Mouse (Mus musculus) lung, postnatal 14 days (tissue): Measurements from ENCODE around the gene Sec1.
A peak's percentile ranks its signal among the peaks of the same experiment; 100 is the strongest.

Experiments used
- DNase-seq: peaks from one replicate; pipeline ENCODE4 v3.0.0; 2021

The Sec1 gene

GRCm38 (mm10) chr7:45704046-45704559, 9.9 kb upstream of the Sec1 start:
- DNase-seq, result no peak

GRCm38 (mm10) chr7:45703521-45704033, 9.4 kb upstream of the Sec1 start:
- DNase-seq, result no peak

DNA sequence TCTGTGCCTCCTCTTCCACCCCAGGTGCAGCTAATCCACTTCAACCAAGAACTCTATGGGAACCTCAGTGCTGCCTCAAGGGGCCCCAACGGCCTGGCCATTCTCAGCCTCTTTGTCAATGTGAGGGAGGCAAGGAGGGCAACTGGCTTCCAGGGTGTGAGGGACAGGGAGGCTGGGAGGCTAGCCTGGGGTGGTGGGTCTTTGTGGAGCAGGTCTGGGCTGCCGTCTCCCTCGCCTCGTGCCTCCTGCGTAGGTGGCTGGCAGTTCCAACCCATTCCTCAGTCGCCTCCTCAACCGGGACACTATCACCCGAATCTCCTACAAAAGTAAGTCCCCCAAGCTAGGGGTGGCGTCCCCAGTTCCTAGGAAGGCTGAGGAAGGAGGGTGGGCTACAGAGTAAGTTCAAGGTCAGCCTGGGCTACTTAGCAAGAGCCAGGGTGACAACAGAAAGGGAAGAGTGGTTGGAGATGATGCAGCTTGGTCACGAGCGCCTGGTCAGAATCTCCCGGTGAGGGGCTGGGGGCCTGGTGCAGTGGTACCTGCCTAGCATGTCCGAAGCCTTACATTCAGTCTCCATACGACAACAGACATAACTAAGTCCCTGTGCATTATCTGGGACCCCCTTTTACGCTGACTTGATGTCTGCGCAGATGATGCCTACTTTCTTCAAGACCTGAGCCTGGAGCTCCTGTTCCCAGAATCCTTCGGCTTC, 8.8 kb upstream of the Sec1 start:
- DNase-seq, result no peak

DNA sequence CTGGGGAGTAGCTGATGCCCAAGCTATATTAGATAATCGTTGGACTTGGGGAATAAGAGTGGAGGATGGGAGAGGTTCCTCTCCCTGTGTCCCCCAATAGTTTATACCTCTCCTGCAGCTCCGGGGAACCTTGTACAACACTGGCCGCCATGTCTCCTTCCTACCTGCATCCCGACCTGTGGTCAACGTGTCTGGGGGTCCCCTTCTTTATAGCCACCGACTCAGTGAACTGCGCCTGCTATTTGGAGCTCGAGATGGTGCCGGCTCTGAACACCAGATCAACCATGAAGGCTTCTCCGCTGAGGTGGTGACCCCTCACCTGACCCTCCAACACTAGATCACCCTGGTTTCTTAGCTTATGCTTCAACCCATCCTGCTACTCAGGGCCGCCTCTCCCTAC, 8.1 kb upstream of the Sec1 start:
- no peak for DNase-seq

DNA sequence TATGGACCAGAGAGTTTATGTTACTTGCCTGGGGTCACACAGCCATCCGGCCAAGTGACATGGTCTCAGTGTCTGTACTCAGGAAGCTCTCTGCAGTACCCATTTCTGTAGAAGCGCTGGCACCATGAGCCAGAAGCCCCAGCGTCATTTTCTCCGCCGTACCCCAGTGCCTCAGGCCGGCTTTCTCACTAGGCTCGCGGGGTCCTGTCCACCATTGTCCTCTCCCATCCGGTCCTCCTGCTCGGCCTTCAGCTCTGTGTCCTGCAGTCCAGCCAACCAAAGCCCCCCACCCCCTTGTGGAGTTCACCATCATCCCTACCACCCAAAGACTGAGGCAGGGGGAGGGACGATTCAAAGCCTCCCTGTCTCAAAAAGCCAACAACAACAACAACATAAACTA, 7.4 kb upstream of the Sec1 start:
- DNase-seq, result no peak

- no peak for DNase-seq
Measured at GRCm38 (mm10) chr7:45701072-45701471, 6.9 kb upstream of the Sec1 start.

DNA sequence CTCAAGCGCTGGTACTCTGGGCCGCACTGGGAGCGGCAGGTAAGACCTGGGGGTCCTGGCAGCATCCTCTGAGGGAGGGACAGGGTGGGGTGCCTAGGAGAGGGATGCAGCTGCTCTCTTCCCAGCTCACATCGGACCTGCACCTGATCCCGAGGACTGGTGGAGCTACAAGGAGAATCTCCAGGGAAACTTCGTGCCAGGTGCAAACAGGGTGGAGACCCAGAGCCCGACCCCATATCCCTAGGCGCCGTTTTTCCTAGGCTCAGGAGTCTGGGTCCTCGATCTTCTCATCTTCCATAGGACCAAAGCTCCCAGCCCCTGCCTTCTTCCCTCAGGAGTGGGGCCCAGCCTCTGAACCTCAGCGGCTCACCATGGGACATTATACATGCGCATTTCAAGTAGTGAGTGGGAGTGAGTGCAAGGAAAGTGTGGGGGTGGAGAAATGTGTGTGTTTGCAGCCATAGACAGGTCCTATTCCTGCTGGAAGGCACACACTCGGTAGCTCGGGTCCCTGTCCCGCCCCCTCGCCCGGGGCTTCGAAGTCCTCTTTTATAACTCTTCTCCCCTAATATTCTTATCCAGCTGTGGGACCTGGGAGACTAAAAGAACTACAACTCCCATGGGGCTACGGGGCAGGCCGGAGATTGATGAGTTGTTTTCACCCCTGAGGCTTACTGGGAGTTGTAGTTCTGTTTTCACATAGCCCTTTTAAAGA, 6.3 kb upstream of the Sec1 start:
- DNase-seq, result peak; percentile 80

DNA sequence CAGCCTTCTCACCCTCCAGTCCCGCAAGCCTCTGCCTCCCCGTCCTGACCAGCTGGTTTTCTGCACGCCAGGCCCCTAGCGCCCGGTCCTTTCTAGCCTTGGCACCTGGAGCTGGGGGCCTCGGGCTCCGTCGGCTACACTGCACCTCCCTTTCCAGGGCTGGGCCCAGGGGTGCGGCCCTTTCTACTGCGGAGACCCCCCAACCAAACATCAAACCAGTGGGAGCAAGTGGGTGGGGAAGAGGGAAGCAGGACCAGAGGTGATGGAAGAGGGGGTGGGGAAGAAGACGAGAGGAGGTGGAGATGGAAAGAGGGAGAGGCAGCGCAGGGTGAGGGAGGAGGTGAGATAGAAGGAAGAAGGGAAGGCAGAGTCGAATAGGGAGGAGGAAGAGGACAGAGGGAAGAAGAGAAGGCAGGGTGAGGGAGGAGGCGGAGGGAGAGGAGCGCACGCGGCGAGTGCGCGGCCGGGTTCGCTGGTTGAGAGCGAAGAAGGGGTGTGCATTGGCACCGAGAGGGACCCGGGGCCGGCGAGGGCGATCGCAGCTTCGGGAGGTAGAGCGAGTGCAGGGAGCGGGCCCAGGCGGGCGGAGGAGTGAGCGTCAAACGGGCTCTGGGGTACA, 5.4 kb upstream of the Sec1 start, which contains the start of gene Car11:
Car11 (plus strand) TSS at position 321 of the 619 bp plus-strand sequence.
- no peak for DNase-seq

DNA sequence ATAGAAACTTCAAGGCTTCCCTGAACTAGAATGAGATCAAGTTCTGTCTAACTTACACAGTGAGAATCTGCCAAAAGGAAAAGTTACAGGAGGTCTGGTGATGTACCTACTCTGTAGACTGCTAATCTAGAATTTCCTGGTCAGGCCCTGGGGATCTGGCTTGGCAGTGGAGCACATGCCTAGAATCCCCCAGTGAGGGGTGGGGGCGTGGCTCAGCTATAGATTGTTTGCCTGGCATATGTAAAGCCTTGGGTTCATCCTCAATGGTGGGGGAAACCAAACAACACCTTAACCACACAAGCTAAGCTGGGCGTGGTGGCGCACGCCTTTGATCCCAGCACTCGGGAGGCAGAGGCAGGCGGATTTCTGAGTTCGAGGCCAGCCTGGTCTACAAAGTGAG, 3.7 kb upstream of the Sec1 start:
- DNase-seq, result no peak

DNA sequence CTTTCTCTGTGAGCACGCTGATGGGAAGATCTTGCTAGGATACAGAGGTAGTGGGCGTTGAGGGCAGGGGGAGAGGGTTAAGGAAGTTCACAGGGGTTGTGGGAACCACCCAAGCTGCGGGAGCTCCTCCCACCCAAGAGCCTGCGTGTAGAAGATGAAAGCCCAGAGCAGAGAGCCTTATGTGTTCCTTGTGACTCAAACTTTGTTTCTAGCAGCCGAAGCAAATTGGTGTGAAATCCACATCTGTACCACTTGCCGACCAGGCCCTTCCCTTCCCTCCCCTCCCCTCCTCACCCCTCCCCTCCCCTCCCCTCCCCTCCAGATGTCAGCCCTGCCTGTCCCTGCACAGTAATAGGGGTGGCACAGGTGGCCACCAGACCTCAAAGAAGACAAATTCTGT, 896 bp upstream of the Sec1 start:
- DNase-seq, result no peak

DNA sequence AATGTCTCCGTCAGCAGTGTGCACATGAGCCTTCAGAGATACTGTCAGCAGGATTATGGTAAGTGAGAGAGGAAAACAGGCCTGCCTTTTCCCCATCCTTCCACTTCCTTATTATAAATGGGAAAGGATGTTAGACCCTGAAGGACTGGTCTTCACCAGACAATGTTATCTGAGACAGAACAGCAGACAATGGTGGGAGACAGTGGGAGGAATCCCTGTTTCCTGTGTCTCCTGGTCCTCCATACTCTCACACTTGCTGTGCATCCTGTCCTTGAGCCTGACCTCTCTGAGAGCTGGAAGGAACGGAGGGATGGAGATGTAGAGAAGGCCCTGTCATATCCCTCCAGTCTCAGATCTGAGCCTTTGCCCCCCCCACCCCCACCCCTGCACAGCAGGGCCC, 1.8 kb downstream of the Sec1 start:
- no peak for DNase-seq

- DNase-seq, result no peak
Measured at GRCm38 (mm10) chr7:45689800-45690199, 4.4 kb downstream of the Sec1 start.

- DNase-seq, result no peak
Measured at GRCm38 (mm10) chr7:45689099-45689498, 5.1 kb downstream of the Sec1 start.

DNA sequence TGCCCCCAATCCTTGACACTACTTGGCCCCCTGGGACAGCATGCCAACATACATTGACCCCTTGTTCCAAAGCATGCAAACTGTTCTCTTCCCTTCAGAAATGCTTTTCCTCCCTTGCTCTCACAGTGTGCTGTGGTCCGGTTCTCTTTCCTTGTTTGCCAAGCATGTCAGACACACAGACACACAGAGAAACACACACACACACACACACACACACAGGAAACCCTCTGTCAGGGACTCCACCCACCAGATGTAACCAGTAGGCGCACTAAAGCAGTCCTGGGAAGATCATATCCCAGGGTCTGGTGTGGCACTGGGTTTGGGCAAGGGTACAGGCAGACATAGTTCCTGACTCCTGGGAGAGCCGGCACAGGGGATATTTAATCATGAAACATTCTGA, 7.4 kb downstream of the Sec1 start:
- DNase-seq, result no peak

GRCm38 (mm10) chr7:45685811-45686210, 8.4 kb downstream of the Sec1 start:
- DNase-seq, result no peak

DNA sequence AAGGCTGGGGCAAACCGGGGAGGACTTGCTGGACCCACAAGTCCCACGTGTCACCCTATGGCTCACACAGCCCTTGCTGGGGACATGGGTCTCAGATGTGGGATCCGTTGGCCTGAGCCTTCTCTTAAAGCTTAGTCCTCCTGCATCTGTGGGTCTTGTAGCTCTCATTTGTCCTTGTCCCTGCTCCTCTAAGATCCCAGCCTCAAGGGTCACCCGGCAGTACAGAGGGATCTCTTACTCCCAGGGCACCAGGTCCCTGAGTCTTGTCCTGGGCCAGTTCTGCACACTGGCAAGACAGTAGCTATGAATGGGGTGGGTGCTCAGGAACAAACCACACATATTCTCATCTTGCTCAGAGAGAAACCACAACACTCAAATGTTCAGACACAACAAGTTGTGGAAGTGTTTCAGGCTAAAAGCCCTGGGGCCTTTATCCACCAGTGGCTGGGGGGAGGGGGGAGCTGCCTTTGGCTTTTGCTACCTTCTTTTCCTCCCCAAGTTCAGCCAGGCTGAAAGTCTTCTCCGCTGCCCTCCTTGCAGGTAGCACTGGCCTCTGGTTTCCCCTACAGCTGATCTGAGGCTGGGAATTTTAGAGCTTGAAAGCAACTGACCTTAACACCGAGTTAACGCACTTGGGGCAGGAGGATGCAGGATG, 10.7 kb downstream of the Sec1 start, which contains the start of gene Ntn5:
Ntn5 (plus strand) TSS at position 627 of the 655 bp plus-strand sequence.
- DNase-seq, result no peak

- peak; percentile 95 for DNase-seq
Measured at GRCm38 (mm10) chr7:45682144-45683126, 11.8 kb downstream of the Sec1 start.

DNA sequence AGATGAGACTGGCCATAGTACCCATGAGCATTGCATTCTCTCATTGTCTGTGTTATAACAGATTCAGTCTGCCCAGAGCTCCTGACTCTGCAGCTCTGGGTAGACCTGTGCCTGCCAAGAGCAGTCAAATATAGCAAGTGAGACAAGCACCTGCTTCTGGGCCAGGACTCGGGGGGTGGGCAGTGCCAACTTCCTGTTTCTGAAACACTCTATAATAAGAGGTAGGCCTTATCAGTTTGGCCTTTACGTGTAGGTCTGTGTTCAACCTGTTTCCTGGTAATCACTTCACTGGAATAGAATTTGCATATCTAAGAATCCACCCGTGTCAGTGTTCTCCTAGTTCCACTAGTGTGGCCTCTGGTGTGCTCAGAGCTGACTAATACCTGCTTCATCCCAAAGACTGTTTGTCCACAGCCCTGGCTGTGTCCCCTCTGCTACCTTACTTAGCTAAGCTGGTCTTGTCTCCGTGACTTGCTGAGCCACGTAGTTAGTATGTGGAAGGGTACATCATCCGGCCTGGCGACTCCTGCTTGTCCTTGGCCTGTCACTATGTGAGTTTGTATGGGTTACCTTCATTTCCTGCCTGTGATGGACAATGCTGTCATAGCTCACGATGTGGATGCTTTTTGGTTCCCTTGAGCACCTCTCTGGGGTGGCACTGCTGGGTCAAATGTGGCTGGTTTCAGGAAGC, 13.0 kb downstream of the Sec1 start:
- peak; percentile 53 for DNase-seq

DNA sequence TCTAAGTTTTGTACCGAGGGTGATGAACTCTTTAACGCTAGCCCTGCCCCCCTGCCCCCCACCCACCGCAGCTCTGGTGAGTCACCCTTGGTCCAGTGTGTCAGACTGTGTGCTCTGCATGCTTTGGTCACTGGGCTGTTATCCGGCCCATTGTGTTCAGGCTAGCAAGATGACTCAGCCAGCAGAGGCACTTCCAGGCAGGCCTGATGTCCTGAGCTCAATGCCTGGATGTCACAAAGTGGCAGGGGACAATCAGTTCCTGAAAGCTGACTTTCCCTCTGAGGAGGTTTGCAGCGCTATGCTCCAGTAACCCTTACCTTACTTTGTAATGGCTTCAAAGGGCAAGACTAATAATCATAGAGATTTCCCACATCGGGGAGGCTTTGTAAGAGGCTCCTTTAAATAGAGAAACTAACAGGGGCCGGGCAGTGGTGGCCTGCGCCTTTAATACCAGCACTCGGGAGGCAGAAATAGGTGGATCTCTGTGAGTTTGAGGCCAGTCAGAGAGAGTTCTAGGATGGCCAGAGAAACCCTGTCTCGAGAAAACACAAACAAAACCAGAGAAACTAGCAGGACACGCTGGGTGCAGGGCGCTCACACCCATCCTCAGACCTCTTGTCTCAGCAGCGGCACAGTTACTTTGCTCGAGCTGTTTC, 14.1 kb downstream of the Sec1 start:
- DNase-seq, result peak; percentile 44

DNA sequence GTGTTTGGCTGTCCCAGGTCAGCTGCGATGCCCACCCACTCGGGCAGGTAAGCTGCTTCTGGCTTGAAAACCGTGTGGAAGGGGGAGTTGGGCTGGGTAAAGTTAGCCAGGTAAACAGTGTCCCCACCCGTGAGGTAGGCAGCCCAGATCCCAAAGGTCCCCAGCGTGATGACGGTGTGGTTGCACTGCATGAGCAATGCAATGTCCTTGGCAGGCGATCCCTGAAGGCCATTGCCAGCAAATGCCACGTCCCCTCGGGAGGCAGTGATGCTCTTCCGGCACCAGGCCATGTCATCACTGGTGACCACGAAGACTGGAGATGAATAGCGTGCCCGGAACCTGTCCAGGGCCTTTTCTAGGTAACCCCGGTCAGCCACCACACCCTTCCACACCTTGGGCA, 15.7 kb downstream of the Sec1 start:
- no peak for DNase-seq
